ENCODE assay signal across 8 mouse cellular contexts in the genomic region with DNA sequence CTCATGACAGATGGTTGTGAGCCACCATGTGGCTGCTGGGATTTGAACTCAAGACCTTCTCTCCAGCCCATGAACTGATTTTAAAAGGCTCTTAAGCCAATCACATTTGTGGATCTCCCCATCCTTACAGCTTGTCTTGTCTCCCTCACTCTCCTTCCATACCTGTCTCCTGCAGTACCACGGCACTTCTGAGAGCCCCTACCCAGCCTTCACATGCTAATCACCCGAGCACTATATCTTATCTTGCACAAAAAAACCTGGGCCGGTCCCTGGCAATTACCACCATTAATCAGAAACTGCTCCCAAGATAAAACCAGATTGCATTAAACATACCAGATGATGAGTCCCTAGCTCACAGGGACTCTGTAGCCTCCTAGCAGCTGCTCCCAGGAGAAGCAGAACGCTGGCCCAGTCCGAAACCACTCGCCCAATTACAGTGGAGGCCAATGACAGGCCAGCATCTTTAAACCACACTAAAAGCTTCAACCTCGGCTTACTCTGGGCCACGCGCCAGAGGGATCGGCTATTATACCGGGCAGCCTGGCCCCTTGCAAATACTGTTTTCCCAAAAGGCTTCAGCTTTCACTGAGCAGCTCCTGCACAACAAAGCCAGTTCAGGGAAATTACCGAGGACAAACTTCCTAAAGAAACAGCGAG.
DNase-seq lines count a peak whose midpoint lies in the region; ATAC-seq lines count a peak whose summit lies in the region.

No protein-coding gene starts in this region.

- peaks cover 23% of the 10 kb centered on the region for H3K4me1 ChIP-seq in midbrain, embryonic 10.5 days
- peaks cover 50% of the 10 kb centered on the region for H3K4me1 ChIP-seq in stomach, embryonic 16.5 days (ENCODE audit: control insufficient read depth, insufficient read depth, low read length)
- peaks cover 34% of the 10 kb centered on the region for H3K4me1 ChIP-seq in liver, embryonic 12.5 days

- H3K4me2 ChIP-seq in stomach, embryonic 16.5 days (ENCODE audit: low read depth, low read length) = peak overlapping the region; percentile 31; the same call in 1 of the 2 replicates
- H3K4me2 ChIP-seq in liver, embryonic 12.5 days = no peak overlapping the region

- H3K9ac ChIP-seq in stomach, embryonic 16.5 days (ENCODE audit: low read length) = peak overlapping the region; percentile 38; the same call in 1 of the 2 replicates
- H3K9ac ChIP-seq in liver, embryonic 12.5 days = no peak overlapping the region

- peak; percentile 35 for ATAC-seq in frontal cortex, adult (ENCODE audit: low TSS enrichment)
- ATAC-seq in stomach, embryonic 16.5 days (ENCODE audit: insufficient read depth, low FRiP score) = peak; percentile 43; the same call in 1 of the 2 replicates
- ATAC-seq in liver, embryonic 12.5 days = no peak

- no peaks in the 10 kb centered on the region for H3K27me3 ChIP-seq in midbrain, embryonic 10.5 days (ENCODE audit: low read depth, poor library complexity, severe bottlenecking)
- no peaks in the 10 kb centered on the region for H3K27me3 ChIP-seq in stomach, embryonic 16.5 days (ENCODE audit: control insufficient read depth, insufficient read depth, low read length)
- no peaks in the 10 kb centered on the region for H3K27me3 ChIP-seq in liver, embryonic 12.5 days (replicated peaks)

- no peak overlapping the region; the same call in 1 of the 2 replicates for H3K27ac ChIP-seq in midbrain, embryonic 10.5 days (replicated peaks)
- H3K27ac ChIP-seq in stomach, embryonic 16.5 days (ENCODE audit: low read length) = peak overlapping the region; percentile 64
- H3K27ac ChIP-seq in liver, embryonic 12.5 days = no peak overlapping the region

- intact Hi-C loops in heart, postnatal 36 days (cut with DNase I) = loop anchor here (5.0 kb wide), 1 partner anchor 37 kb away; no protein-coding TSS in a partner anchor

- H3K9me3 ChIP-seq in midbrain, embryonic 10.5 days (replicated peaks) = no peaks in the 10 kb centered on the region
- no peaks in the 10 kb centered on the region for H3K9me3 ChIP-seq in stomach, embryonic 16.5 days (replicated peaks; ENCODE audit: control insufficient read depth, low read length)
- H3K9me3 ChIP-seq in liver, embryonic 12.5 days (replicated peaks) = no peaks in the 10 kb centered on the region

- DNase-seq in MN1 (ENCODE audit: low spot score) = peak; percentile 46
- DNase-seq in cerebellum, adult 18-20 months = peak; percentile 42 to 55
- peak; percentile 55 to 58 for DNase-seq in heart, postnatal 36 days
- peak; percentile 40 to 67 for DNase-seq in layer of hippocampus, adult 18-20 months (ENCODE audit: low spot score in 2 of 2)
- peak; percentile 18 for DNase-seq in midbrain, embryonic 10.5 days (ENCODE audit: low spot score)

- WGBS in midbrain, embryonic 10.5 days = 38% methylated on average over 13 of the region's 13 CpGs
- 11% methylated on average over 13 of the region's 13 CpGs for WGBS in stomach, embryonic 16.5 days
- WGBS in liver, embryonic 12.5 days (ENCODE audit: insufficient replicate concordance) = 59% methylated on average over 13 of the region's 13 CpGs

- no peak overlapping the region for H3K4me3 ChIP-seq in midbrain, embryonic 10.5 days
- H3K4me3 ChIP-seq in stomach, embryonic 16.5 days (replicated peaks; ENCODE audit: low read length) = no peak overlapping the region
- H3K4me3 ChIP-seq in liver, embryonic 12.5 days = no peak overlapping the region

- no peaks in the 10 kb centered on the region for H3K36me3 ChIP-seq in midbrain, embryonic 10.5 days
- H3K36me3 ChIP-seq in stomach, embryonic 16.5 days (ENCODE audit: control insufficient read depth, insufficient read depth, low read length) = no peaks in the 10 kb centered on the region
- no peaks in the 10 kb centered on the region for H3K36me3 ChIP-seq in liver, embryonic 12.5 days
